Mouse (Mus musculus): Measurements from ENCODE around the gene Pcgf6.

- TF ChIP-seq CTCF (IDR thresholded peaks at IDR 0.05; ENCODE audit: low read depth, low read length) = no peak
- no peak for TF ChIP-seq POLR2A (IDR thresholded peaks at IDR 0.05; ENCODE audit: borderline replicate concordance, low read depth, low read length)
These were observed 18.9 kb downstream of the Pcgf6 start for GRCm38 (mm10) chr19:47031770-47032169.

Data from bone marrow macrophage, adult 2 months (primary cell).